Mouse (Mus musculus): Measurements from ENCODE around the gene Pla1a. TPM values are rescaled to one million over a fixed set of nuclear protein-coding genes. Genes with fewer than 3 reads are reported as not detected.

Gene Pla1a
- polyA plus RNA-seq, 1 experiment, result 1.5 TPM

DNA sequence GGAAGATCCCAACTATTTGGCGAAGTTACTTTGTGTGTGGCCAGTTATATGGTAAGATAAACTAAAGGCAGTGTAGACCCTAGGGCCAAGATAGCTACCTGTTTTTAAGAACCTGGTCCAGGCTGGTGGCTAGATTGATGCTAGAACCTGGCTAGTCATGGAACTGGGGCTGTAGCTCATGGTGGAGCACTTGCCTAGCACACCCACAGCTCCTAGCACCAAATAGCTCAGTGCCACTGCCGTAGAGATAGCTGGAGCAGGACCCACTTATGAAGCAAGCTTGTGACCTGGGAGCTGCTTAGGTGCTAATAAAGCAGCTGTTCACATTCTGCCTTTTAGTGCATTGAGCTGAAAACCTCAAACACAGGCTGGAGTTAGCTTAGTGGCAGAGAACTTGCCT lies 79.3 kb downstream of the Pla1a start:
- TF ChIP-seq CTCF (IDR thresholded peaks at IDR 0.05; ENCODE audit: control insufficient read depth, insufficient read depth, low read length), result no peak
- TF ChIP-seq POLR2A (IDR thresholded peaks at IDR 0.05; ENCODE audit: borderline replicate concordance, control insufficient read depth, low read depth, low read length), result no peak
- no peak overlapping the region for H3K27ac ChIP-seq (ENCODE audit: control insufficient read depth, insufficient read depth, low read depth, low read length, poor library complexity)
- H3K4me3 ChIP-seq (replicated peaks; ENCODE audit: control insufficient read depth, low read depth, low read length), result no peak overlapping the region
- 84% methylated on average over 2 of the region's 2 CpGs for WGBS
- no peaks in the 10 kb centered on the region; the same call in 1 of the 2 replicates for H3K4me1 ChIP-seq (ENCODE audit: control insufficient read depth, insufficient read depth, low read length)

DNA sequence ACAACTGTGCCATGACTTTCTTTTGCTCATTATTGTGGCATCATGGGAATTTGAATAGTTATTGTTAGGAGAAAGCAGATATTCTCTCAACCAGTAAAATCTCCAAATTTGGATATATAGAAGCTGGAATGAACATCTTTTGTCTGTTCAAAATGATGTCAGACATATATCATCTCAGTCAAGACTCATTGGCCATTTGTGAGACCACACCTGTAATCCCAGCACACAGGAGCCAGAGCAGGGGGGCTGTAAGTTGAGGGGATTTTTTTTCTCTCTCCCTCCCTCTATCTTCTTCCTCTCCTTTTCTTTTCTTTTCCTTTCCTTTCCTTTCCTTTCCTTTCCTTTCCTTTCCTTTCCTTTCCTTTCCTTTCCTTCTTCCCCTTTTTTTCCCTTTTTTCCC lies 80.1 kb downstream of the Pla1a start:
- H3K4me1 ChIP-seq (ENCODE audit: control insufficient read depth, insufficient read depth, low read length), result no peaks in the 10 kb centered on the region; the same call in 1 of the 2 replicates
- H3K27ac ChIP-seq (ENCODE audit: control insufficient read depth, insufficient read depth, low read depth, low read length, poor library complexity), result no peak overlapping the region
- no peak overlapping the region for H3K4me3 ChIP-seq (replicated peaks; ENCODE audit: control insufficient read depth, low read depth, low read length)
- TF ChIP-seq POLR2A (IDR thresholded peaks at IDR 0.05; ENCODE audit: borderline replicate concordance, control insufficient read depth, low read depth, low read length), result no peak
- TF ChIP-seq CTCF (IDR thresholded peaks at IDR 0.05; ENCODE audit: control insufficient read depth, insufficient read depth, low read length), result no peak

DNA sequence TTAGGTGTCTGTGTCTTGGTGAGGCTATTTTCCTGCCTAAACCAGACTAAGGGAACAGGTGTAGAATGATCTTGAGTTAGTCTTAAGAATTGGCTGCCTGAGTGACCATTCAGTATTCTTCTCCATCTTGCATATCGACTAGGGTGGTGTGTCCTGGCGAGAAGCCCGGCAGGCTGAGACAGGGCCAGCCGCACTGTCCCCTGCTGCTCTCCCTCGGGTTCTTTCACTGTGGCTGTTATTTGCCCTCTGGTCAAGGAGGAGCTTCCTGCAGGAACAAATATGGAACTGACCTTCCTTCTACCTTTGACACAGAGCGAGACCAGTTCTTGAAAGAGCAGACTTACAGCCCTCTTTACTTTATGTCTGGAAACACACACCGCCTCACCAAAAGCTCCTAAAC lies 80.9 kb downstream of the Pla1a start:
- Histone ChIP-seq H3K27ac (ENCODE audit: control insufficient read depth, insufficient read depth, low read depth, low read length, poor library complexity) (no peak overlapping the region), H3K4me1 (ENCODE audit: control insufficient read depth, insufficient read depth, low read length) (no peaks in the 10 kb centered on the region; the same call in 1 of the 2 replicates), H3K4me3 (replicated peaks; ENCODE audit: control insufficient read depth, low read depth, low read length) (no peak overlapping the region)
- WGBS, result 87% methylated on average over 7 of the region's 7 CpGs
- TF ChIP-seq CTCF (IDR thresholded peaks at IDR 0.05; ENCODE audit: control insufficient read depth, insufficient read depth, low read length) (no peak), POLR2A (IDR thresholded peaks at IDR 0.05; ENCODE audit: borderline replicate concordance, control insufficient read depth, low read depth, low read length) (no peak)

DNA sequence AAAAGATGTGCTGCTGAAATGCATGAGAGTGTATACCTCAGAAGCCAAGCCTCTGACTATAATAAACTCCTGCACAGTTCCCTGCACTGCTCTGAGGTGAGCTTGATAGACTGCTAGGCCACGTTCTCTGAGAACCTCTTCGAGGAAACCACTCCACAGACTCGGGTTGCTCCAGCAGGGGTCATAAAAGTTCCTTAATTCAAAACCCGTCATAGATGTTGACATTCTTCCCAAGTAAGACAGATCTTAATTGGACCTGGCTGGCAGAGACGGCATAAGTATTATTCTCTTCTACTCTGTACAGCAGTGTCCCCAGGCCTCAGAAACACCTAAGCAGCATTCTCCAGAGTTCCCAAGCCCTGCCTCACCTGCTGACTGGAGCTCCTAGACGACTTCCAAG lies 82.0 kb downstream of the Pla1a start:
- no peak for TF ChIP-seq POLR2A (IDR thresholded peaks at IDR 0.05; ENCODE audit: borderline replicate concordance, control insufficient read depth, low read depth, low read length)
- TF ChIP-seq CTCF (IDR thresholded peaks at IDR 0.05; ENCODE audit: control insufficient read depth, insufficient read depth, low read length), result no peak
- H3K4me1 ChIP-seq (ENCODE audit: control insufficient read depth, insufficient read depth, low read length), result no peaks in the 10 kb centered on the region; the same call in 1 of the 2 replicates
- WGBS, result 65% methylated on average over 6 of the region's 6 CpGs
- no peak overlapping the region for H3K27ac ChIP-seq (ENCODE audit: control insufficient read depth, insufficient read depth, low read depth, low read length, poor library complexity)
- H3K4me3 ChIP-seq (replicated peaks; ENCODE audit: control insufficient read depth, low read depth, low read length), result no peak overlapping the region

DNA sequence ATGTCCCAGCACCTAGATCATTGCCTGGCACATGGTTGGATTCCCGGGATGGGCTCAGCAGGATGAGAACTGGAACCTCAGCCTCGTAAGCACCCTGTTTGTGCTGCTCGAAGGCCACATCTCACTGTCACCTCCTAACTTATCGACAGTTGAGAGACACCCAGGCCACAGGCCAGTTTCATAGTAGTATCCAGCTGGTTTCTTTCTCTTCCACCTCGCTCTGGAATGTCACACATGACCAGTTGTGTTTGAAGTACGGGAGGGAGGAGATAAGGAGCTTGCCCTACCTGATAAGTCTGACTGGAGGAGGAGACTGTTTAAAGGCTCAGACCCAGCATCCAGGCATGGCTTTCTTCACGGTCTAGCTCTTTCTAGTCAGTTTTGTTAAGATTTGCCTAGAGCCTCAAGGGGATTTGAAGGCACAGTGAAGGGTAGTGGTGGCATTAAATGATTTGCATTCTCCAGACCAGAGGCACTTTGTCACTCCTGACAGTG lies 82.5 kb downstream of the Pla1a start:
- 66% methylated on average over 7 of the region's 7 CpGs for WGBS
- H3K4me1 ChIP-seq (ENCODE audit: control insufficient read depth, insufficient read depth, low read length), result no peaks in the 10 kb centered on the region; the same call in 1 of the 2 replicates
- H3K4me3 ChIP-seq (replicated peaks; ENCODE audit: control insufficient read depth, low read depth, low read length), result no peak overlapping the region
- TF ChIP-seq CTCF (IDR thresholded peaks at IDR 0.05; ENCODE audit: control insufficient read depth, insufficient read depth, low read length) (no peak), POLR2A (IDR thresholded peaks at IDR 0.05; ENCODE audit: borderline replicate concordance, control insufficient read depth, low read depth, low read length) (no peak)
- H3K27ac ChIP-seq (ENCODE audit: control insufficient read depth, insufficient read depth, low read depth, low read length, poor library complexity), result no peak overlapping the region

DNA sequence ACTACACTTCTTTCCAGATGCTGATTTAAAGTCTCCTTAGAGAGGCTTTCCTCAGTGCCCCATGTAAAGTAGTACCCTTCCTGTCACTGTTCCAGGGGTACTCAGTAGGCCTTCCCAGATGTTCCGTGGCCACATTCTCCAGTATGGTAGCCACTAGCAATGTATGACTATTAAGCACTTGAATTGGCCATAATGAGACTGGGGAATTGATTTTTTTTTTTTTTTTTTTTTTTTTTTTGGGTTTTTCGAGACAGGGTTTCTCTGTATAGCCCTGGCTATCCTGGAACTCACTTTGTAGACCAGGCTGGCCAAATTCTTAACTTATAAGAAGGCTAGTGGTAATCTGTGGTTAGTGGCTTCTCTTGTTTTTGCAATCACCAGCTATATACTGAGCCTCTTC lies 83.1 kb downstream of the Pla1a start:
- Histone ChIP-seq H3K27ac (ENCODE audit: control insufficient read depth, insufficient read depth, low read depth, low read length, poor library complexity) (no peak overlapping the region), H3K4me3 (replicated peaks; ENCODE audit: control insufficient read depth, low read depth, low read length) (no peak overlapping the region), H3K4me1 (ENCODE audit: control insufficient read depth, insufficient read depth, low read length) (no peaks in the 10 kb centered on the region; the same call in 1 of the 2 replicates)
- TF ChIP-seq CTCF (IDR thresholded peaks at IDR 0.05; ENCODE audit: control insufficient read depth, insufficient read depth, low read length), result no peak
- no peak for TF ChIP-seq POLR2A (IDR thresholded peaks at IDR 0.05; ENCODE audit: borderline replicate concordance, control insufficient read depth, low read depth, low read length)
- 83% methylated on average over 2 of the region's 2 CpGs for WGBS

DNA sequence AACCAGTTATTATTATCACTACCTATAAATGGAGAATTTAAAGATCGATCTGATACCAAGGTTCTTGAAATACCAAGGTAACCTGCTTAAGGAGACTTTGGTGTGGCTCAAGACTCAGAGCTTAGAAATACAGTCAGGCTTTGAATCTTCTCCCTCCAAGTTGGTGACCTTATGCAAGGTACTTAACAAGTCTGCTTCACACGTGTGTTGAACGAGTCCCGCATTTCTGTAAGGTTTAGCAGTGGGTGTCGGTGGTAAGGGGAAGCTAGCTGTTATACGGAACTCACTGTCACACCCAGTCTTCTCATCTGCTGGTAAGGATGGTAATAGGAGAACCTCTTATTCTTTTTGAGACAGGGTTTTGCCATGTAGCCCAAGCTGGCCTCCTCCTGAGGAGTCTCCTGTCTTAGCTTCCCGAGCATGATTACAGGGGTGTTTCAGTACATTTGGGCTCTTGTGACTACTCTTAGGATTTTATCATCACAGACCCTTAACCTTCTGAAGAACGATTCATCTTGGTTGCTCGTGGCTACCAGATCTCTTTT lies 84.7 kb downstream of the Pla1a start:
- no peak overlapping the region for H3K27ac ChIP-seq (ENCODE audit: control insufficient read depth, insufficient read depth, low read depth, low read length, poor library complexity)
- 61% methylated on average over 9 of the region's 9 CpGs for WGBS
- TF ChIP-seq CTCF (IDR thresholded peaks at IDR 0.05; ENCODE audit: control insufficient read depth, insufficient read depth, low read length) (no peak), POLR2A (IDR thresholded peaks at IDR 0.05; ENCODE audit: borderline replicate concordance, control insufficient read depth, low read depth, low read length) (no peak)
- no peaks in the 10 kb centered on the region; the same call in 1 of the 2 replicates for H3K4me1 ChIP-seq (ENCODE audit: control insufficient read depth, insufficient read depth, low read length)
- H3K4me3 ChIP-seq (replicated peaks; ENCODE audit: control insufficient read depth, low read depth, low read length), result peak overlapping the region; percentile 33

DNA sequence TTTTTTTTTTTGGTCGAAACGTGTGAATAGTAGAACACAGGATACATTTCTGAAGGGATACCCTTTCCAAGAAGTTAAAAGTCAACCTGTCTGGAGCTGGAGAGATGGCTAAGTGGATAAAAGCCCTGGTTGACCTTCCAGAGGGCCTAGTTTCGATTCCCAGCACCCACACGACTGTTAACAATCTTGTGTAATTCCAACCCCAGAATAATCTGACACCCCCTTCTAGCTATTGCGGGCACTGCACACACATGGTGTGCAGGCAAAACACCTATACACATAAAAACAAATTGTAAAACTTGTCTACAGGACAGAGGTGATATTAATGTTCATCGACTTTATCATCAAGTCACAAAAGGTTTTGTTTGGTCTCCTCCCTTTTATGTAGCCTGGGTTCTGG lies 85.4 kb downstream of the Pla1a start:
- H3K27ac ChIP-seq (ENCODE audit: control insufficient read depth, insufficient read depth, low read depth, low read length, poor library complexity), result no peak overlapping the region
- H3K4me3 ChIP-seq (replicated peaks; ENCODE audit: control insufficient read depth, low read depth, low read length), result peak overlapping the region; percentile 62
- WGBS, result 34% methylated on average over 6 of the region's 6 CpGs
- no peaks in the 10 kb centered on the region; the same call in 1 of the 2 replicates for H3K4me1 ChIP-seq (ENCODE audit: control insufficient read depth, insufficient read depth, low read length)
- no peak for TF ChIP-seq POLR2A (IDR thresholded peaks at IDR 0.05; ENCODE audit: borderline replicate concordance, control insufficient read depth, low read depth, low read length)
- no peak for TF ChIP-seq CTCF (IDR thresholded peaks at IDR 0.05; ENCODE audit: control insufficient read depth, insufficient read depth, low read length)
